Mouse (Mus musculus) CD4-positive, CD25-positive, alpha-beta regulatory T cell, adult 2 months (primary cell): ENCODE measurements around the gene Slc4a10.
"Not testable (repeated sequence)": the region's sequence is repeated elsewhere in the genome, so short reads cannot be mapped to it uniquely, and the experiment has no call there.

ENCODE experiments used
- DNase-seq: peaks from one replicate; pipeline ENCODE4 v3.0.0-alpha.2; 2012; ENCODE audit warnings: low read depth, low spot score

The Slc4a10 gene

DNA sequence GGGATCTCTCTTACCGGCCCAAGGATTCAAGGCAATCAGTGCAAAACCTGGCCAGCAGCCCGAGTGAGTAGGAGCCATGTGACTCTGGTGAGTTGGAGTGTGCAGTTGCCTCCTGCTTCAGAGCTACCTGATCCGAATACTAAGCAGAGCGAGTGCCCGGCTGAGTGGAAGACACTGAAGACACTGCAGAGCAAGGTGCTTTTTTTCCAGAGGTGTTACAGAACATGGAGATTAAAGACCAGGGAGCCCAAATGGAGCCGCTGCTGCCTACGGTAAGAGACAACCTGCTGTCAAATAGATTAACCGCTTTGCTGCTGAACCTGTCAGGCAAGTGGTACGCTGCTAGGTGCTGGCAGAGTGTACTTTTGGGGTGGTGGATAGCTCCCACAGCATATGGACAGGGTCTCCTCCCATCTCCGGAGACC, at the start of gene Slc4a10:
Gene Slc4a10, plus strand, starts transcription at position 42 of the 425 bp plus-strand sequence.
- no peak for DNase-seq

DNA sequence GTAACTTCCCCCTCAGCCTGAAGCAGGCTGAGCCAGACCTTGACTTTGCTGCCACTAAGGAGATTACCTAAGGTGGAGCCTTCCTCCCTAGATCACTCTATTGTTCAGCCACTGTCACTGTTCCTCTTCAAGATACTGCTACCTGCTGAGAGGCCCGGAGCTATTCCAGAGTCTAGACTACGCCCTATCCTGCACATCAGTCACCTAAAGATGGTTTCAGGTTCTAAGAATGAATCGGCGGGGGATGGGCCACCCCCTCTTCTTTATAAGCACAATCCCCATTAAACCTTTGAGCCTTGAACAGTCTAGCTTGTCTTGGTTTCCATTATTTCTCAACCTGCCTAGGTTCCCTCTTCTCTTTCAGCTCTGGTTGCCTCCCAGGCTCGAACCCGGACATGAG, 45.0 kb upstream of the Slc4a10 start:
- not testable (repeated sequence) for DNase-seq

DNA sequence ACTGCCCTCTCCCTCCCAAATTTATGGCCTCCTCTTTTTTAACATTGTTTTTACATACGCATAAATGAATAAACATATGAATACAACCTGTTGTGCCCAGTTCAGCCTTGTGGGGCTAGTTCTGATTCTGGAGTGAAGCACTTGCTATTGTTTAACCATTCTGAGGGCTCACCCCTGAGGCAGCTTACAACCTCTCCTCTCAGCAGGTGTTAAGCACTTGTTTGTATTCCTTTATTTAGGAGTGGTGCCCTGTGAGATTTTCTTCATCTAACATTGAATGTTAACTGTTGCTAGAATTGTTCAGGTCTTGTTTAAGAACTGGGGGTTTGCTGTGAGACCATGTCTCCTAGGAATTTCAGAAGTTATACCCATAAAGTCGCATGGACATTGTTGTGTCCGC, 28.1 kb upstream of the Slc4a10 start:
- DNase-seq, result no peak

DNA sequence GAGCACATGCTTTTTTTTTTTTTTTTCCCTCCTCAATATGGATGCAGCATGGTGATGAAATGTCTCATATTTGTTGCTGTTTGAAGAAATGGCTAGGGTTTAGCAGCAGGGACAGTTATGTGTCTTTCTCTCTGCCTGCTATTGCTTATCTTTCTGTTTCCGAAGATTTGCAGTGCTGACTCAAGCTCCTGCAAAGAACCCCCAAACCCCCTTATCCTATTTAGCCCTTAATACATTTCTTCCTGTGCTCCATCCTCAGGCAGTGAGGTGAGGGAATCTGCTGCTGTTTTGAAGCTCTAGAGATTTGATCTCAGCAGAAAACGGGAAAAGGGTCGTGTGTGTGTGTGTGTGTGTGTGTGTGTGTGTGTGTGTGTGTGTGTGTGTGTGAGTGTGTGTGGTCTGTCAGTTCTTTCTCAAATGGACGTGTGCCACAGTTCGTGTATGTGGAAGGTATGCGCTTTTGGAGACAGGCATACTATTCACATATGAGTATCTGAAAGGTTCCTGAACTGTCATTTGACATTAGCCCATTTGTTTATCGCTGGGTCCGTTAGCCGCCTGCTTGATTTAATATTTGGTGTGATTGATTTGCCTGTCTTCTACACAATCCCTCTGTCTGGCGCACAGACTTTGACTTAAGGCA, 720 bp downstream of the Slc4a10 start:
- DNase-seq, result no peak

DNA sequence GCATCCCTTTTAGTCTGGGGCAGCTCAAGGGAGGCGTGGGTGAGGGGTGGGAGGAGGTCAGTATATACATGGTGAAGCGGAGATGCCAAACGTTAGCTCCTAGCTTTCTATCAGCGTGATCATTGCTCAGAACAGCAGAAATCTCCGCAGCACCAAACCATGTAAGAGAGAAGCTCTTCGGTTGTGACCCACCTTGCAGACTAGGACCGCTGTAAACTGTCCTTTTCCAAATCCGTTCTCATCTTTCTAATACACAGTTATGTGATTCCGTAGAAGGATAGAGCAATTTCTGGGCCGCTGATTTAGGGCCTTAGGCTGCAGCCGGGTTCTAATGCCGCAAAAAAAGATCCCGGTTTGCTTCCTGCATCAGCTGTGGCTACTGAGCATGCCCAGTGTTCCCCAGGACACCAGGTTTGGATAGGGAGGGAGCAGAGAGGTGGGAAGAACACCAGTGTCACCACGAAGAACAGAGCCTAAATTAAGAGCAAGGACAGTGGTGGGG, 1.3 kb downstream of the Slc4a10 start:
- DNase-seq, result no peak

DNA sequence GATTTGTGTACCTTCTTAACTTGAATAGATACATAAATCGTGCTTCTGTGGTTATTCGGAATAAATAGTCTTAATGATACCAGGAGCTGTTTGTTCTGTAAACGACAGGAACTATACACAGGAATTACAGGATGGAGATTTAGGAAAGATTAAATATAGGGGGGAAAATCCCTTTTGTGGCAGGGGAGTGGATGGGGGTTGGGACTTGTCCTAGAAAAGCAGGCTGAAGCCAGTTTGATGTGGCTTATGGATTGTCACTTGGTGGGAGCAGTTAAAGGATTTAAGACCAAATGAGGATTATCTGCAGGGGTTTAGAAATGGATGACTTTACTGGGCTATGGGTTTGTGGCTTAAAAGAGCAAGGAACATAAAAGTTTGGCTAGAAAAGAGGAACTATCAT, 1.9 kb downstream of the Slc4a10 start:
- no peak for DNase-seq

DNA sequence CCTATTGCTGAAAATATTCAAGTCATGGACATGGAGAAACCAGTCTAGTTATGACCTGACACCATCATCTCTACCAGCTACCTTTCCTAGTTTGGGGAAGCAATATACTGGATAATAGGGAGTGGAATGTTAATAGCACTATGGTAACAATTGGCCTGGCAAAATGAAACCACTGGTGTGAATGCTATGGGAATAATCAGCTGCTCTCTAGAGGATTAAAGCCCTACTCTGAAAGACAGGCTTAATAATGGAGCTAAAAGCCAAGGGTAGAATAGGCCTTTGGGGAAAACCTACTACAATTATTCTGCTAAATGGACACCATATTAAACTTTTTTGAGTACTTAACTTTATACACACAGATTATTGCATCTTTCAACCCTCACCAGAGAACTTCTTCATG, 30.2 kb downstream of the Slc4a10 start:
- DNase-seq, result no peak

DNA sequence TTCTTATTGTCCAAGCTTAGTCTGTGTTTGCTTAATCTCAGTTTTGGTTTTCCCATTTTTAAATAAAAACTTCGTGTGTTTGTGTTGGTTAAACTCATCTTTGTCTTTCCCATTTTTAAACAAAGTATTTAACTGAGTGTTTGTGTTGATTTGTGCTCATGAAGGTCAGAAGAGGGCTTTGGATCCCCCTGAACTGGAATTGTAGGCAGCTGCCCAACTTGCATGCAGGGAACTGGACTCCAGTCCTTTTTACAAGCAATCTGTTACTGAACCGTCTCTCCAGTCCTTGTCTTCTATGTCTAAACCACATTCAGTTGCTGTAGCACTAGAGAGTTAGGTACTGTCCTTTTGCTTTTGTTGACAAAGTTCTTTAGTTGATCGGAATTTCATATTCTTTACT, 41.3 kb downstream of the Slc4a10 start:
- DNase-seq, result no peak

DNA sequence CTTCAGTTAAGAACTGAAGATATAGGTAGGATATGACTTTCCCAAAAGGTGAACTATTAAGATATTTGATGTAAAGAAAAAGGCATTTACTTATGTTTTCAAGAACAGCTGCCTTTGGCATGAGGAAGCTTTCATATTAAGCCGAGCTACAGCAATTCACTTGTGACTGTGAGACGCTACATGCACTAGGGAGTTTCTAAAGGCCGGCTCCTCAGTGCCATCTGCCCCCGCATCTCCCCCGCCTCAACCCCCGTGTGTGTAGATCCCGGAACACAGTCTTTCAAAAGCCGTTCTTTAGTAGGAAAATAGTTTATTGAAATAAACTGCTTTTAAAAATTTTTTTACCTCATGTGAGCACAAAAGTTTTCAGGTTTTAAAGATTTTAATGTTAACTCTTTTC, 42.5 kb downstream of the Slc4a10 start:
- DNase-seq, result no peak

DNA sequence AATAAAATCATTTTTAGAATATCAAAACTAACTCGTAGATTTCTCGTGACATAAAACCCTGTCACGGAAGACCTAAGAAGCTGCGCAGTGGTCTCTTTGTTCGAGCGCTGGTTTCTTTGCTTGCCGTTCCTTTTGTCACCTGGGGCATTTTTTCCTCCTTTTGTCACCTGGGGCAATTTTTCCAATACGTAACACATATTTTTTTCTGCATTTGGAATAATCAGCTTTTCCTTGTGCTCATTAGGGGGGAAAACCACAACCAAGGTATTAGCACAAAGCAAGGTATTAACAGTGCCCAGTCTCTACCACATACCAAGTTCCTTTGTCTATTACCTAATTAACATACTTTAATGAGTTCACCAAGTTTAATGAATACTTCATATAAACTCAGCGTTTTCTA, 42.9 kb downstream of the Slc4a10 start:
- DNase-seq, result no peak

DNA sequence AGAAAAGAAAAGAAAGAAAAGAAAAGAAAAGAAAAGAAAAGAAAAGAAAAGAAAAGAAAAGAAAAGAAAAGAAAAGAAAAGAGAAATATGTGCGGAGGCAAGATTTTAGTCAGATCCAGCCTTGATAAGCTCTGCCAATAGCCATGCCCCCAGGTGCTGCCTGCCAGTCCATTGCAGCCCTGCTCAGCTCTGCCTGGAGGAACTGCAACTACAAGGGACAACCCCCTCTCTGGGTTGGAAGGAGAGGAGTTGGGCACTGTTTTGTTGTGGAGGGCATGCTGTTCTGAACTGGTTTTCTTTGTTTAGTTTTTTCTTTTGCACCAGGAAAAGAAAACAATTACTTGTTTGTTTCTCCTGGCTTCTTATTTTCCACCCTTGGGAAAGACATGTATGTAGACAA, 54.3 kb downstream of the Slc4a10 start:
- DNase-seq, result no peak

DNA sequence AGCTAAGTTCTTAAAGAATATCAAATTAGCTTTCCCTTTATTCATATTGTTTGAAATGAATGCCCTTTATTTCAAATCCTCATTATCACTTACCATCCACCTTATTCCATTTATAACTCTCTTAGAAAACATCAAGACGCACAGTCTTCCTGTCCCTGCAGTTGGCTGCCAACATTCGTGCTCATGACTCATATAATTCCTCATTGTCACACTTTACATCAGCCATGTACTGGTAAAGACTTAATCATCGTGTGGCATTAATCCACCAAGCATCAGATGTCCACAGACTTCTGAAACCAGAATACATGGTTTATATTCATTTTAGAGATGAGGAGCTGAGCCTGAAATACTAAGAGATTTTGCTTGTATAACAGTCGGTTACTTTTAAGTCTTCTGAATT, 69.1 kb downstream of the Slc4a10 start:
- no peak for DNase-seq

DNA sequence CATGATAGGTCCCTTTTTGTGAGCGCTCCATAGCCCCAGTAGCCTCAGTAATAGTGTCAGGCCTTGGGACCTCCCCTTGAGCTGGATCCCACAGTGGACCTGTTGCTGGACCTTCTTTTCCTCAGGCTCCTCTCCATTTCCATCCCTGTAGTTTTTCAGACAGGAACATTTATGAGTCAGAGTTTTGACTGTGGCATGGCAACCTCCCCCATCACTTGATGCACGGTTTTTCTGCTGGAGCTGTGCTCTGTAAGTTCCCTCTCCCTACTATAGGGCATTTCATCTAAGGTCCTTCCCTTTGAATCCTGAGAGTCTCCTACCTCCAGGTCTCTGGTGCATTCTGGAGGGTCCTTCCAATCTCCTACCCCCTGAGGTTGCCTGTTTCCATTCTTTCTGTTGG, 83.7 kb downstream of the Slc4a10 start:
- DNase-seq, result no peak

DNA sequence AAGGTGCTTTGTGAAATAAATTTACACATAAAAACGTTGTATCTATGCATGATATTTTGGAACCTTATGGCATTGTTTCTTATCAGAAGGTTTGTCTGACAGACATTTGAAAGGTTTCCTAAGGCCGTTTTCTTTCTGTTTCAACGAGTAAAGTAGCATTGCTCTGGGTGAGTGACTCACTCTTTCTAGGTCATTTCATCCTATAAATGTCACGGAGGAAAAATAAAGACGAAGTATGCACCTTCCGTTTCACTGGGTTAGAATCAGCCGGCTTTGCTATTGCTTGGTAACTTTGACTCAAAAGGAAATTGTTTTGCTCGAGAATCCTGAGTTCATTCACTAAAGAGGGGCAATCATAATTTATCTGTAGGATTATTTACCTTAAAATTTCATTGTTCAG, 88.6 kb downstream of the Slc4a10 start:
- DNase-seq, result no peak

DNA sequence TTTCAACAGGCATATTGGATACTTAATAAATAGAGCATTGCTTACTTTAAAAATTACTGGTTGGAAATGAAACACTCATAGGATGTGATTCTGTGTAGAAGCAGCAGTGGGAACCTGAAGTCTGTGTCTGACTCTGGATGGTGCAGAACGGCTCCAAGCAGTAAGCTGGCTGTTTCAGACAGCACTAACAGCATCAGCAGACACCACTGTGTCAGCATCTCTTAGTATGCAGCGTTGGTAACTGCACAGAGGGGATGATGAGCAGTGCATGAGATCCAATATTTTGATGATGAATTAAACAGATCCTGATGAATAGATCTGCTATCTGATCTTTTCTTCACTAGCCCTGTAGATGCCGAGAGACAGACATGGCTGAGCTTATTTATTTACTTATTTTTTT, 101.4 kb downstream of the Slc4a10 start:
- no peak for DNase-seq

DNA sequence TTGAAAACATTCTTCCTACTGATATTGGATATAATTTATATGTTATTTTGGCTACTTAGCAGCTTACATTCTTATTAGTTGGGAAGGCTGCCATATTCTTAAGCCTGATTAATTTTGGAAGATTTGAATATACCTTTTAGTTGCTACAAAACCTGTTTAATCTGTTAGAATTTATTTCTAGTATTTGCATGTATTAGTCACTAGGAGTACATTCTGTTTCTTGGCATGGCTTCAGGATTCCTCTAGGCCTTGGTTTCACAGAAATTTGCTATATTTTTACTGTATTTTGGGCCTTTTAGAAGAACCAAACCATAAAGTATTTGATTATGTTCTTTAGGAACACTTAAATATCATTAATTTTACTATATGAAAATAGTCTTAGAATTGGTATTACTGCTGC, 103.2 kb downstream of the Slc4a10 start:
- no peak for DNase-seq

DNA sequence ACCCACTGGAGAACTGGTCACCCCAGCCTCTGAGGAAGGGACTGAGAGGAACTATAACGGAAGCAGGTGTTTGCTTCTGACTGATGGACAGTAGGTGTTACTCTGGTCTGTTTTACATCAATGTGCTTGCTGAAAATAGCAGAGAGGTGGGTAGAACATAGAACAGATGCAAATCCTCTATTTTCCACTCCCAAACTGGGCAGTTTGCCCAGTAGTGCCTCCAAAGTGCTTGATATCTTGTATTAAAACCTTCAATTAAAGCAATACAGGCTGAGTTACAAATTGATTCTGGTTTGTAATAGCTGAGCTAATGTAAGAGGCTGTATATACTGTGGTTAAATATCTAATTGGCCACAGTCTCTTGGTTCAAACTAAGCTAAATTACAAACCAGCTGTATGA, 104.6 kb downstream of the Slc4a10 start:
- no peak for DNase-seq

DNA sequence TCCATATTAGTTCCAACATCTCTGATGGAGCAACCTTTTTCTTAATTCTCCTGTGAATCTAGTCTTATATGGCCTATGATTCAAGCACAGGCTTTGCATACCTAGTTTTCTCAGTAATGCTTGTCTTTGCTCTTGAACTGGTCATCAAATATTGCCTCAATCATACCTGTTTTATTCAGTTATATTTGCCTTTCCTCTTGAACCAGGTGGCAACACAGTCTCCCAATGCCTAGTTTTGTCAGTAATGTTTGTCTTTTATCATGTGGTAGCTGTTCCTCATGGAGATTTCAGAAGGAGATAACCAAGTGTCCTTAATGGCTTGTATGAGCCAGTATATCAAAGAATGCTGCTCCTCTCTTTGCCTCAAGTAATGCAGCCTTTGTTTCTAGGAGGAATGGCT, 163.8 kb downstream of the Slc4a10 start:
- DNase-seq, result no peak

DNA sequence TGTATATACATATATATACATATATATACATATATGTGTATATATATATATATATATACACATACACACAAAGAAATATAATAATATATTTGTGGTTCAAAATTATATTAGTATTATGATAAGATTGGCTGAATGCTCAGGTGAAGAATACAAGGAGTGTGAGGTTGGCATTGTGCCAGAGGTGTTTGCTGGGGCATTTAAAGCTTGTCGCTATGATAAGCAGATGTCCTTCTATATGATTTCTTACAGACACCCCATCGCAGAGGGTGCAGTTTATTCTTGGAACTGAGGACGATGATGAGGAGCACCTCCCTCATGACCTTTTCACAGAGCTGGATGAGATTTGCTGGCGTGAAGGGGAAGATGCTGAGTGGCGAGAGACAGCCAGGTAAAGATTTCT, 164.8 kb downstream of the Slc4a10 start:
- DNase-seq, result no peak

DNA sequence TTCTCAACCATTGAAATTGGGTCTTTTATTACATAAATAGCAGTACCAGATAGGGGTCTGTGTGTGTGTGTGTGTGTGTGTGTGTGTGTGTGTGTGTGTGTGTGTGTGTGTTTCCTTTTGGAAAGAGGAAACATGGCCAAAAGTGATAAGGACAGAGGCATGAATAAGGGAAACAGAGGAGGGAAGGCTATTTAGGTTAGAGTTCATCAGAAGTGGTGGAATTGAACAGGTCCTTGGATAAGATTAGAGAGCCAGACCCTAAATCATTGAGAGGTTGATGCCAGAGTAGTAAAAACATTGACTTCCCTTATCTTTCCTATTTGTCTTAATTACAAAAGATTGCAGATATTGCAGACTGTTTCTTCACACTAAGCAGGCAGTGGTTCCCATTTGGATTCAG, 181.3 kb downstream of the Slc4a10 start:
- DNase-seq, result no peak

DNA sequence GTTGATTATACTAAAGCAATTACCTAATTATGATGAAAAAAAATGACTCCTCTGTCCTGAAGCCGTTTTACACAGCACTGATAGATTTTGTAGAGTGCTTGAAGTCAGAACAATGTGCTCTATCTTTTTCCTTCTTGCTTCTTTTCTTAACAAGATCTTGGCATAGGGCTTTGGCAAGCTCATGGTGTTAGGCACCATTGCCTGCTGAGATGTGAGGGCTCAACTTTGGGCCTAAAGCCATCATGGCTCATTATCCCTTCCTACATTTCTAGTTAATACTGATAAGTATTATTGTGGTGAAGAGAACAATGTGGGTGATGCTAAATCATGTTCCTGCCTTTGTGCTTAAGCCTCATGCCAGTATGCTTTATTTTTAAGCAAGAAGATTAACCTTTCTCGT, 185.0 kb downstream of the Slc4a10 start:
- no peak for DNase-seq

DNA sequence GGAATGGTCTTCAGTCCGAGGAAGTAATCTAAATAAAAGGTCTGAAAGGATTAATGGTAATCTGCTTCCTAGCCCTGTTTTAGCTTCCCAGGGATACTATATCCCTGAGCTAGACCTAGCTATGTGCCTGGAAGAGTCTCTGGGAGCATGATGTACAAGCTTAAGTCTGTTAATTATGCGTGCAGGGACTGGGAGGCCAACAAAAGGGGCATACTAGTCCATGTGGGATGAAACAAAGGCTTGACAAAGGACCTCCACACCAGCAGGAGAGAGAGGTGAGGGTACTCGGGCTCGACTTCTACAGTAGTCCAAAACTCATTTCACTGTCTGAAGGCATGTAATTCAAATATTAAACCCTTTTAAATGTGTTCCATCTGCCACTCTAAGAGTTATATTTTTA, 197.9 kb downstream of the Slc4a10 start:
- no peak for DNase-seq

DNA sequence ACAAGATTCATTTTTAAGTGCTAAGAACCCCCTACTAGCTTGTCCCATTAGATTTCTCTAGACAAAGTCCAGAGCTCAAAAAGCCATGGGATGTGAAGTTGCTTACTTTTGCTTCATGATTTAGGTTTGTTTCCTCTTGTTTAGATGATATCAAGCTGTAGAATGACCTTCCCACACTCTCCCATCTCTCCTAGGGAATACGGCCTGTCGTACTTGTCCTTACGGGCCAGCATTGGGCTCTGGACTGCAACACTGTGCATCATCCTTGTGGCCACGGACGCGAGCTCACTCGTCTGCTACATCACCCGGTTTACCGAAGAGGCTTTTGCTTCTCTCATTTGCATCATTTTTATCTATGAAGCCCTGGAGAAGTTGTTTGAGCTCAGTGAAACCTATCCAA, 222.2 kb downstream of the Slc4a10 start:
- DNase-seq, result no peak

DNA sequence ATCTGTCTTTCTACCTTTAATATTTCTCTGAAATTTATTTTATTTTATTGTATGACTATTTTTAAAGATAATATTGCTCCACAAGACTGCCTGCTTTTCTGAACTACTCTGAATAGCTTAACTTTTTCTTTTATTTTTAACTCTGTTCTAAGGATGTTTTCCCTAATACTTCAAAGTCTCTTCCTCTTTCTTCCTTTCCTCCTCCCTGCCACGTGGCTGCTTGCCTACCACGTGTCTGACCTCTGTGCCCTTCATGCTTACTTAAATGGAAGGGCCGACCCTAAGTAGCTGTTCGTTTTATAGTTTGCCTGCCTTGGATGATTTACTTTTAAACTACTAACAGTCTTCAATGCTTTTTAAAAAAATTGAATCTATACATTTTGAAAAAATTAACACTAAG, 225.6 kb downstream of the Slc4a10 start:
- no peak for DNase-seq
